Mouse (Mus musculus) heart, adult 2 months (tissue): Measurements from ENCODE around the gene Sept1. TPM values are rescaled to one million over a fixed set of nuclear protein-coding genes. Genes with fewer than 3 reads are reported as not detected.

ENCODE experiments used
- DNase-seq, 2 experiments: peaks; one replicate each; pipeline ENCODE4 v3.0.0; 2021
- H3K27ac ChIP-seq: fragments of 200-600 bp; 2 replicates; pipeline ENCODE4 v1.8.1; 2022
- H3K27me3 ChIP-seq: fragments of 200-500 bp; 2 replicates; pipeline ENCODE4 v1.6.1; 2012; ENCODE audit warnings: mild to moderate bottlenecking, low read length, inconsistent platforms, mixed read lengths; ENCODE audit not compliant: control insufficient read depth, insufficient read depth
- H3K36me3 ChIP-seq: fragments of 200-500 bp; 2 replicates; pipeline ENCODE4 v1.6.1; 2012; ENCODE audit warnings: low read length, inconsistent platforms; ENCODE audit not compliant: control insufficient read depth, insufficient read depth
- H3K4me1 ChIP-seq: fragments of 200-500 bp; 2 replicates; pipeline ENCODE4 v1.6.1; 2011; ENCODE audit warnings: low read length; ENCODE audit not compliant: control insufficient read depth, insufficient read depth
- H3K4me3 ChIP-seq: fragments of 200-600 bp; 2 replicates; pipeline ENCODE4 v1.8.1; 2022
- H3K79me2 ChIP-seq: fragments of 200-500 bp; replicated peaks from 2 replicates; pipeline ENCODE4 v1.6.1; 2012; ENCODE audit warnings: mild to moderate bottlenecking, inconsistent platforms, low read length, moderate library complexity, mixed read lengths; ENCODE audit not compliant: control insufficient read depth, insufficient read depth
- H3K9ac ChIP-seq: fragments of 200-500 bp; 2 replicates; pipeline ENCODE4 v1.6.1; 2012; ENCODE audit warnings: low read depth, mild to moderate bottlenecking, control low read depth, inconsistent platforms, low read length, mixed read lengths
- CTCF ChIP-seq: fragments of 200-600 bp; IDR thresholded peaks from 2 replicates; pipeline ENCODE4 v1.8.1; 2022; ENCODE audit warnings: antibody characterized with exemption, mild to moderate bottlenecking, moderate library complexity
- EP300 ChIP-seq: fragments of 200-500 bp; IDR thresholded peaks from 2 replicates; pipeline ENCODE4 v1.6.1; 2011; ENCODE audit warnings: low read depth, low read length, control low read depth; ENCODE audit not compliant: insufficient read depth
- POLR2A ChIP-seq: fragments of 200-500 bp; IDR thresholded peaks from 2 replicates; pipeline ENCODE4 v1.6.1; 2011; ENCODE audit warnings: mild to moderate bottlenecking, low read depth, low read length, control low read depth; ENCODE audit not compliant: insufficient read depth
- WGBS: fragments of 180-500 bp; shearing (Covaris S2); methylation state at CpG from one replicate; pipeline ENCODE4 v1.1.7; 2018; 5-methylcytosine and 5-hydroxymethylcytosine counted together
- intact Hi-C: fragments of 180-260 bp; cut with DNase I; formaldehyde crosslinking; loops from one replicate; pipeline ENCODE4 v1.15.1; 2025
- polyA plus RNA-seq: library from polyadenylated mRNA; depleted of rRNA; stranded (reverse); fragments of >200 nt; gene quantifications from 2 replicates; pipeline ENCODE4 v1.2.3, GENCODE M21; 2012
- total RNA-seq, 2 experiments: library from RNA; stranded (reverse); gene quantifications; 2 replicates each; pipeline ENCODE4 v1.2.3; 2021

Sept1 gene
- total and polyA plus RNA-seq, 3 experiments = 2.5 to 13.0 (median 4.7) TPM

DNA sequence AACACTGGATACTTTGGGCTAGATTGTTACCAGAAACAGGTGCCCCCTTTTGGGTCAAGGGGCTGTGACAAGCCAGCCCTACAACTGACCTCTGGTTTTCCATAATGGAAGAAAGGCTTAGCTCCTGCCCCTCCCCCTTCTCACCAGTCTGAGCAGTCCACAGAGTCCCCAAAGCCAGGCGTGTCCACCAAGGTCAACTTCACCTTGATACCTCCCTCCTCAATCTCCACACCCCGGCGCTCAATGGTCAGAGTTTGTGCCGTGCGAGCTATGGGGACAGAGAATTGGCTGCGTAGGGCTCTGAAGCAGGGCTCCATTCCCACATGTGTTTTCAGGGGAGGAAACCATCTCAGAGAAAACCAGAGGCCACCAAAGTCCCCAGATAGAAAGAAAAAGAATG is 15.5 kb downstream of the Sept1 start:
- Histone ChIP-seq H3K36me3 (no peaks in the 10 kb centered on the region), H3K27ac (no peak overlapping the region), H3K4me3 (no peak overlapping the region), H3K79me2 (no peaks in the 10 kb centered on the region), H3K9ac (no peak overlapping the region), H3K4me1 (peaks cover 3% of the 10 kb centered on the region), H3K27me3 (no peaks in the 10 kb centered on the region)
- no peak for DNase-seq
- TF ChIP-seq CTCF (no peak), POLR2A (no peak), EP300 (no peak)
- intact Hi-C loops = no loop called here
- 53% methylated on average over 6 of the region's 6 CpGs for WGBS

DNA sequence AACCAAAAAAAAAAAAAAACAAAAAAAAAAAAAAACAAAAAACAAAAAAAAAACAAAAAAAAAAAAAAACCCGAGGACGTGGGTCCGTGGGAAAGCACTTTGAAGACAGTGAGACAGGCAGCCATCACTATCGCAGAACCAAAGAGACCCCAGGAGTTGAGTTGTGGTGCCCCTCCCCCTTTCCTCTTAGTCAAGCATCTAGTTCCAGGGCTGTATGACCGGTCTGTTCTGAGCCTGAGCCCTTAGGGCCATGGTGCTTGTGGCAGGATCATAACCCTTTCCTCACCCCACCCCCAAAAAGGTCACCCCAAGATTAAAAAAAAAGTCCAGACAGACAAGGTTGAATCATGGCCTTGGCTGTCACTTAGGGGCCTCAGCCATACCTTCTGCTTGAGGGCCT is 16.6 kb downstream of the Sept1 start:
- Histone ChIP-seq H3K4me3 (no peak overlapping the region), H3K27ac (no peak overlapping the region), H3K27me3 (no peaks in the 10 kb centered on the region), H3K9ac (no peak overlapping the region), H3K4me1 (peaks cover 3% of the 10 kb centered on the region), H3K36me3 (no peaks in the 10 kb centered on the region), H3K79me2 (no peaks in the 10 kb centered on the region)
- intact Hi-C loops = no loop called here
- TF ChIP-seq POLR2A (no peak), EP300 (no peak), CTCF (no peak)
- DNase-seq = no peak
- WGBS = 77% methylated on average over 5 of the region's 5 CpGs

DNA sequence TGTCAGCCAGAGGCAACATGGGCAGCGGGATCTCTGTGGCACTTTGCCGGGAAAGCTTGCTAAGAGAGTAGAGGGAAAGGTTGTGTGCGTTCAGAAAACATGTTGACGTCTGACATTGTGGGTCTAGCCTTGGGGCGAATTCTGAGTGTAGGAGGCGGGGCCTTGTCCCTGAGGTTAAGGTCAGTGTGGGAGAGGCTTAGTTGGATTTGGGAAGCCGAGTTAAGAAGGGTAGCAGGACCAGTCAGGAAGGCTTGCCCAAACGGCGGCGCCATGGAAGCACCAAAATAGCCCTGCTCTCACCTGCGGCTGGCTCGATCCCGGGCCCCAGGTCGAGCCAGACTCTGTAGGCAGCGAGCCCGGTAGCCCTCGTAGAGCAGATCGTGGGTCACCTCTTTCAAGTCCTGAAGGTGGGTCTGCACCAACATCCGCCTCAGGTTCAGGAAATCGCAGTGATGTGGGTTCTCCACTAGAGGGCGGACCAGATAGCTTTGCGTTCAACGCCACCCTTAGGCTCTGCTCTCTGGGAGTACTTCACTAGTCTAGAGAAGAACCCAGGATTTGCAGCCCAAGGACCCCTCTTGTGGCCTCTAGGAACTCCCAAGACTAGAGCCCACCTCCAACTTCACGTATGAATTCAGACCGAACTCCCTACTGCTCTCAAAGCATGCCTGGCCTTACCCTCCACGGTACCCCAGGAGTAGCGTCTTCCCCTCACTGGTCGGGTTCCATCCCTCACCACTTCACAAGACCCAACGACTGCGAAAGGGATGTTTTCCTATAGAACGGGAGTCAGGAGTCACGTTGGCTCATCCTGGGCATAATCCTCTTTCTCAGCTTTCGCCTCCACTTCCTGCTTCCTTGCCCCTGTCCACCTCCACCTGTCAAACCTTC is 17.7 kb downstream of the Sept1 start:
- TF ChIP-seq EP300 (no peak), POLR2A (no peak), CTCF (peak; percentile 87)
- intact Hi-C loops = loop anchor here (2.0 kb wide), 1 partner anchor 14 kb away; no protein-coding TSS in a partner anchor
- peak overlapping the region; percentile 70 for H3K27ac ChIP-seq

GRCm38 (mm10) chr7:127214521-127214920 is 18.4 kb downstream of the Sept1 start:
- WGBS = 58% methylated on average over 21 of the region's 21 CpGs
- Histone ChIP-seq H3K79me2 (no peaks in the 10 kb centered on the region), H3K36me3 (no peaks in the 10 kb centered on the region), H3K4me1 (peaks cover 3% of the 10 kb centered on the region), H3K9ac (peak overlapping the region; percentile 42; the same call in 1 of the 2 replicates), H3K4me3 (peak overlapping the region; percentile 41), H3K27me3 (no peaks in the 10 kb centered on the region), H3K27ac (peak overlapping the region; percentile 70)
- DNase-seq = no peak
- no peak for TF ChIP-seq CTCF
- TF ChIP-seq POLR2A = no peak
- no peak for TF ChIP-seq EP300
- intact Hi-C loops = loop anchor here (2.0 kb wide), 1 partner anchor 14 kb away; no protein-coding TSS in a partner anchor

More for the DNA sequence above, 17.7 kb downstream of the Sept1 start:
- peak overlapping the region; percentile 41 for H3K4me3 ChIP-seq
- no peaks in the 10 kb centered on the region for H3K79me2 ChIP-seq
- WGBS = 25% methylated on average over 33 of the region's 33 CpGs
- no peaks in the 10 kb centered on the region for H3K36me3 ChIP-seq
- peak; percentile 68 for DNase-seq
- H3K27me3 ChIP-seq = no peaks in the 10 kb centered on the region
- peak overlapping the region; percentile 42 for H3K9ac ChIP-seq
- peaks cover 3% of the 10 kb centered on the region for H3K4me1 ChIP-seq

- H3K36me3 ChIP-seq = no peaks in the 10 kb centered on the region
- no peaks in the 10 kb centered on the region for H3K79me2 ChIP-seq
- H3K27me3 ChIP-seq = no peaks in the 10 kb centered on the region
- TF ChIP-seq POLR2A (no peak), EP300 (no peak), CTCF (no peak)
- no peak overlapping the region for H3K4me3 ChIP-seq
- WGBS = 61% methylated on average over 12 of the region's 12 CpGs
- intact Hi-C loops = loop anchor here (2.0 kb wide), 1 partner anchor 15 kb away; no protein-coding TSS in a partner anchor
- no peak overlapping the region for H3K27ac ChIP-seq
- H3K9ac ChIP-seq = no peak overlapping the region
- H3K4me1 ChIP-seq = peaks cover 3% of the 10 kb centered on the region
- DNase-seq = no peak
Measured at GRCm38 (mm10) chr7:127213930-127214329, 19.0 kb downstream of the Sept1 start.

GRCm38 (mm10) chr7:127213485-127213884 is 19.4 kb downstream of the Sept1 start:
- H3K9ac ChIP-seq = no peak overlapping the region
- no peak overlapping the region for H3K27ac ChIP-seq
- no peak for DNase-seq

More at GRCm38 (mm10) chr7:127213485-127213884, 19.4 kb downstream of the Sept1 start:
- WGBS = 43% methylated on average over 7 of the region's 7 CpGs
- H3K4me3 ChIP-seq = no peak overlapping the region
- H3K36me3 ChIP-seq = no peaks in the 10 kb centered on the region
- no peaks in the 10 kb centered on the region for H3K27me3 ChIP-seq
- intact Hi-C loops = no loop called here
- TF ChIP-seq CTCF (peak; percentile 82), EP300 (no peak)
- H3K79me2 ChIP-seq = no peaks in the 10 kb centered on the region
- peaks cover 3% of the 10 kb centered on the region for H3K4me1 ChIP-seq
